Mouse (Mus musculus): Measurements from ENCODE around the gene Fgfr2.

Fgfr2 gene

GRCm38 (mm10) chr7:132208946-132209651 is 914.1 kb downstream of the Fgfr2 start:
- CTCF ChIA-PET = no interaction called here

GRCm38 (mm10) chr7:132204073-132204612 is 919.0 kb downstream of the Fgfr2 start:
- CTCF ChIA-PET = no interaction called here

- CTCF ChIA-PET = no interaction called here
Measured at GRCm38 (mm10) chr7:132199686-132200085, 923.5 kb downstream of the Fgfr2 start.

- CTCF ChIA-PET = no interaction called here
Measured at GRCm38 (mm10) chr7:132198806-132199205, 924.3 kb downstream of the Fgfr2 start.

- CTCF ChIA-PET = interaction anchor here (0.6 kb wide), 1 partner anchor 733 kb away, joined by 6 read pairs; no protein-coding TSS in a partner anchor
Measured at GRCm38 (mm10) chr7:132197817-132198475, 925.2 kb downstream of the Fgfr2 start.

GRCm38 (mm10) chr7:132196581-132196980 is 926.6 kb downstream of the Fgfr2 start:
- CTCF ChIA-PET = no interaction called here

GRCm38 (mm10) chr7:132193606-132194005 is 929.5 kb downstream of the Fgfr2 start:
- CTCF ChIA-PET = no interaction called here

GRCm38 (mm10) chr7:132187456-132187855 is 935.7 kb downstream of the Fgfr2 start:
- CTCF ChIA-PET = no interaction called here

GRCm38 (mm10) chr7:132183892-132184404 is 939.2 kb downstream of the Fgfr2 start:
- CTCF ChIA-PET = no interaction called here

GRCm38 (mm10) chr7:132181586-132182198 is 941.5 kb downstream of the Fgfr2 start:
- CTCF ChIA-PET = no interaction called here

- CTCF ChIA-PET = no interaction called here
Measured at GRCm38 (mm10) chr7:132181042-132181441, 942.1 kb downstream of the Fgfr2 start.

GRCm38 (mm10) chr7:132179049-132179448 is 944.1 kb downstream of the Fgfr2 start:
- CTCF ChIA-PET = no interaction called here

- CTCF ChIA-PET = no interaction called here
Measured at GRCm38 (mm10) chr7:132174787-132175186, 948.4 kb downstream of the Fgfr2 start.

GRCm38 (mm10) chr7:132174296-132174695 is 948.9 kb downstream of the Fgfr2 start:
- CTCF ChIA-PET = no interaction called here

- CTCF ChIA-PET = no interaction called here
Measured at GRCm38 (mm10) chr7:132172220-132172619, 950.9 kb downstream of the Fgfr2 start.

GRCm38 (mm10) chr7:132171716-132172115 is 951.4 kb downstream of the Fgfr2 start:
- CTCF ChIA-PET = no interaction called here

GRCm38 (mm10) chr7:132169419-132170169 is 953.6 kb downstream of the Fgfr2 start:
- CTCF ChIA-PET = no interaction called here

- CTCF ChIA-PET = no interaction called here
Measured at GRCm38 (mm10) chr7:132167239-132167638, 955.9 kb downstream of the Fgfr2 start.

- CTCF ChIA-PET = no interaction called here
Measured at GRCm38 (mm10) chr7:132162254-132162653, 960.9 kb downstream of the Fgfr2 start.

- CTCF ChIA-PET = interaction anchor here (0.7 kb wide), 1 partner anchor 56 kb away, joined by 3 read pairs; no protein-coding TSS in a partner anchor
Measured at GRCm38 (mm10) chr7:132158321-132159025, 964.7 kb downstream of the Fgfr2 start.

- CTCF ChIA-PET = no interaction called here
Measured at GRCm38 (mm10) chr7:132154368-132154961, 968.7 kb downstream of the Fgfr2 start, which contains the start of gene Cpxm2. Cpxm2 (minus strand) TSS chr7:132154739.
